Mouse (Mus musculus): ENCODE measurements around the gene Olfr73. TPM values are rescaled to one million over a fixed set of nuclear protein-coding genes. Genes with fewer than 3 reads are reported as not detected.
"Not testable (repeated sequence)": the region's sequence is repeated elsewhere in the genome, so short reads cannot be mapped to it uniquely, and the experiment has no call there.

Gene Olfr73
- not detected in 2 replicates for polyA plus RNA-seq (2012; ENCODE audit: insufficient read depth, insufficient read length, missing spikeins)

- Histone ChIP-seq H3K4me3 (ENCODE audit: insufficient read depth, low read length) (no peak within 1 kb of the TSS), H3K27ac (ENCODE audit: insufficient read depth, low read depth, low read length) (no peak within 1 kb of the TSS), H3K4me1 (ENCODE audit: control insufficient read depth, insufficient read depth, low read length) (no peaks in the 10 kb centered on the region)
- TF ChIP-seq POLR2A (IDR thresholded peaks at IDR 0.05; ENCODE audit: borderline replicate concordance, low read depth, low read length) (no peak), CTCF (IDR thresholded peaks at IDR 0.05; ENCODE audit: low read depth, low read length) (no peak)
Measured at GRCm38 (mm10) chr2:88037599-88037998, at the start of gene Olfr73. Gene Olfr73 (minus strand): TSS chr2:88037699.

DNA sequence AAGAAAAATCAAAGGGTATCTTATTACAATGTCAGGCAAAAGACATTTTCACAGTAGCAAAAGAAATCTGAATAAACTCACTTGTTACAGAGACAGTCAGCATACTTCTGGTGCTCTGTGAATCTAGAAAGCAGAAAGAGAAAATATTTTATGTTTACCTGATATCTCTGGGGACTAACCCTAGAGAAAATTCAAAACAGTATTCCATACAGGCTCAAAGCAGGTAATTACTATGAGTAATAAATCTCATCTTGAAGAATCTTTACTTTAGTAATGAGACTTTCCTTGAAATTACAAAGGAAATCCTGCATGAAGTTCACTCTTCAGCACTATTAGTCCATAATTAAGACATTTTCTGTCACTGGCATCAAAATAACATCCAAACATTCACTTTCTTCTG, 34.2 kb upstream of the Olfr73 start, which contains the start of gene Olfr1163:
Olfr1163 (minus strand) TSS at position 101 of the 400 bp plus-strand sequence.
- H3K4me3 ChIP-seq (ENCODE audit: insufficient read depth, low read length), result no peak within 1 kb of the TSS
- no peaks in the 10 kb centered on the region for H3K4me1 ChIP-seq (ENCODE audit: control insufficient read depth, insufficient read depth, low read length)
- TF ChIP-seq POLR2A (IDR thresholded peaks at IDR 0.05; ENCODE audit: borderline replicate concordance, low read depth, low read length) (no peak), CTCF (IDR thresholded peaks at IDR 0.05; ENCODE audit: low read depth, low read length) (no peak)
- no peak within 1 kb of the TSS for H3K27ac ChIP-seq (ENCODE audit: insufficient read depth, low read depth, low read length)

DNA sequence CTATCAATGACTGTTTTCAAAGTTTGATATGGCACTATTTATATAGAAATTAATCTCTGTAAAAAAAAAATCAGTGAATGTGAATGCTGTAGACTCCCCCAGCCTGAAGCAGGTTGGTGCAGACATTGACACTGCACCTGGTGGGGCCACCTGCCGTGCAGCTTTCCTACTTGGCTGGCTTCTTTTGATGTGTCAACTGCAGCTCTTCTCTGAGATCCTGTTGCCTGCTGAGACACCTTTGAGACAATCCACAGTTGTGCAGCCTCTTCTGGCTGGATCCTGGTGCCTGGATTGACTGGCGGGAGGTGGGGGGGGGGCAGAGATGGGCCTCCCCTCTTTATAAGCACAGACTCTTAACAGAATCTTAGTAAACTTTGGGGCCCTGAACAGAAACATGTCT, 26.1 kb upstream of the Olfr73 start:
- Histone ChIP-seq H3K4me1 (ENCODE audit: control insufficient read depth, insufficient read depth, low read length) (no peaks in the 10 kb centered on the region), H3K27ac (ENCODE audit: insufficient read depth, low read depth, low read length) (no peak overlapping the region), H3K4me3 (ENCODE audit: insufficient read depth, low read length) (no peak overlapping the region)
- TF ChIP-seq POLR2A (IDR thresholded peaks at IDR 0.05; ENCODE audit: borderline replicate concordance, low read depth, low read length) (no peak), CTCF (IDR thresholded peaks at IDR 0.05; ENCODE audit: low read depth, low read length) (no peak)

DNA sequence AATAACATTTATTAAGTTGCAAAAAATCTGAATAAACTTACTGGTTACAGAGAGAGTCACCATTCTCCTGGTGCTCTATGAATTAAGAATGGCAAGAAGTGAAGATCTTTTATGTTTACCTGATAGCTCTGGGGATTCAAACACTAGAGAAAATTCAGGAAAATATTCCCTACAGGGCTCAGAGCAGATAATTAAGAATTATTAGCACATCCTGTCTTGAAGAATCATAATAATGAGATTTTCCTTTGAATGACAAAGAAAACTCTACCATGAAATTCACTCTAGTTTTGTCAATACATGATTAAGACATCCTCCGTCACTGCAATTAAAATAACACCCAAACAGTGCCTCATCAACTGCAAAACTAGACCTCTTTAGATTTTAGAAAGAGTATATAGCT, 13.5 kb upstream of the Olfr73 start, which contains the start of gene Olfr1162:
Olfr1162 (minus strand) TSS at position 101 of the 400 bp plus-strand sequence.
- Histone ChIP-seq H3K4me1 (ENCODE audit: control insufficient read depth, insufficient read depth, low read length) (no peaks in the 10 kb centered on the region), H3K27ac (ENCODE audit: insufficient read depth, low read depth, low read length) (no peak within 1 kb of the TSS), H3K4me3 (ENCODE audit: insufficient read depth, low read length) (no peak within 1 kb of the TSS)
- TF ChIP-seq CTCF (IDR thresholded peaks at IDR 0.05; ENCODE audit: low read depth, low read length) (no peak), POLR2A (IDR thresholded peaks at IDR 0.05; ENCODE audit: borderline replicate concordance, low read depth, low read length) (no peak)

- not testable (repeated sequence) for H3K27ac ChIP-seq (ENCODE audit: insufficient read depth, low read depth, low read length); H3K4me3 ChIP-seq (ENCODE audit: insufficient read depth, low read length); H3K4me1 ChIP-seq (ENCODE audit: control insufficient read depth, insufficient read depth, low read length)
Measured at GRCm38 (mm10) chr2:88022474-88022873, 15.0 kb downstream of the Olfr73 start, which contains the start of gene Olfr1161. Gene Olfr1161 (plus strand): TSS chr2:88022774.

DNA sequence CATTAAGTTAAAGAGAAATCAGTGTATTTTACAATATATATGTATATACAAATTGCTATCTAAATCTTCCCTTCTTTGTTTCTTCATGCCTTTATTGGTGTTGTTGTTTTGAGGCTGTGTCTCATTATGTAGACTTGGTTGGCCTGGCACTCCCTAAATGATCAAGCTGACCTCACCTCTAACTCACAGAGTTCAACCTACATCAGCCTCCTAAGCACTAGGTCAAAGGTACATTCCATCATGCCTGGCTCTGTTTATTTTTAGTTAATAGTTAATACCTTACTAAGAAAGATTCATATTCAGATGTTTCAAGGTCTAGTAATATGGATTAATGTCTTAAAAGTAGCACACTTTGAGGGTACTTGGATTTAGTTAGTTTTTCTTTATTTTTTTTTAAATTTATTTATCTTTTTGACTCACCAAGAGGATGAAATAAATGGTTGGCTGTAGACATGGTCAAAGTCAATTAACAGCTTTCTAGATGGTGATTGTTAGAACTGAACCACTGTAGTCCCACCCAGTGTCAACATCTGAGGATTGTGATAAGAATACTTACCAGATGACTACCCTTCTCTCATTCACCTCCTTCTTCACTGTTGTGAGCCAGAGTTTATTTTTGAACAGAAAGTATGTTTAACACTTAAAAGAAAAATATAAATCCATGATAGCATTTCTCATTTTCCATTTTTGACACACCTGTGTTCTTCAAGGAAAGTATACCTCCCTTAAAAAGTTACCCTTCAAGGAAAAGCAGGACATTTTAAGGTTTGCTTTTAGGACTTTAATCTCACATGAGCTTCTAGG, 29.8 kb downstream of the Olfr73 start, which contains the start of gene Olfr1160:
Olfr1160 (minus strand) TSS at position 754 of the 804 bp plus-strand sequence.
- no peak for TF ChIP-seq CTCF (IDR thresholded peaks at IDR 0.05; ENCODE audit: low read depth, low read length)
- no peak for TF ChIP-seq POLR2A (IDR thresholded peaks at IDR 0.05; ENCODE audit: borderline replicate concordance, low read depth, low read length)
- no peak within 1 kb of the TSS for H3K27ac ChIP-seq (ENCODE audit: insufficient read depth, low read depth, low read length)

DNA sequence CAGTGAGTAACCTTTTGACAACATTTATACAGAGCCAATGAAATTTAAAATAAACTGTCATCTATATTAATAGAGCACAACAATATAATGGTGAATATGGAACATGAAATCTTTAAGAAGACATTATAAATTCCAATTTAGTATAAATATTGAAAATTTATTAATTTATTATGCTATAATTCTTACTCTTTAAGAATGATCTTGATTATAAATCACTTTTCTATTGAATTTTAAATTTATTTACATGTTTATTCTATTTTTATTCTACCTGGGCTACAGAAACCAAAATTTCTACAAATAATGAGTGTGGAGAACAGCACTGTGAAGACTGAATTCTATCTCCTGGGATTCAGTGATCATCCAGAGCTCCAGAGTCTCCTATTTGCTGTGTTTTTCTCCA, 47.7 kb downstream of the Olfr73 start, which contains the start of gene Olfr1158:
Olfr1158 (plus strand) TSS at position 301 of the 400 bp plus-strand sequence.
- no peak for TF ChIP-seq POLR2A (IDR thresholded peaks at IDR 0.05; ENCODE audit: borderline replicate concordance, low read depth, low read length)
- no peak for TF ChIP-seq CTCF (IDR thresholded peaks at IDR 0.05; ENCODE audit: low read depth, low read length)
- Histone ChIP-seq H3K4me3 (ENCODE audit: insufficient read depth, low read length) (no peak within 1 kb of the TSS), H3K27ac (ENCODE audit: insufficient read depth, low read depth, low read length) (no peak within 1 kb of the TSS), H3K4me1 (ENCODE audit: control insufficient read depth, insufficient read depth, low read length) (no peaks in the 10 kb centered on the region)

More for the DNA sequence above, 29.8 kb downstream of the Olfr73 start, which contains the start of gene Olfr1160:
- Histone ChIP-seq H3K4me1 (ENCODE audit: control insufficient read depth, insufficient read depth, low read length) (no peaks in the 10 kb centered on the region), H3K4me3 (ENCODE audit: insufficient read depth, low read length) (no peak within 1 kb of the TSS)

Other genes with a start within 250 kb of the Olfr73 start
- gene Olfr1143, start 237.1 kb downstream of the Olfr73 start, polyA plus RNA-seq (2012; ENCODE audit: insufficient read depth, insufficient read length, missing spikeins), result not detected in 2 replicates
- not detected in 2 replicates for gene Olfr1145, start 227.9 kb downstream of the Olfr73 start, polyA plus RNA-seq (2012; ENCODE audit: insufficient read depth, insufficient read length, missing spikeins)
- not detected in 2 replicates for gene Olfr1148, start 207.2 kb downstream of the Olfr73 start, polyA plus RNA-seq (2012; ENCODE audit: insufficient read depth, insufficient read length, missing spikeins)
- not detected in 2 replicates for gene Olfr1150-ps1, start 193.7 kb downstream of the Olfr73 start, polyA plus RNA-seq (2012; ENCODE audit: insufficient read depth, insufficient read length, missing spikeins)
- not detected in 2 replicates for gene Olfr1151, start 181.8 kb downstream of the Olfr73 start, polyA plus RNA-seq (2012; ENCODE audit: insufficient read depth, insufficient read length, missing spikeins)
- gene Olfr1152, start 171.2 kb downstream of the Olfr73 start, polyA plus RNA-seq (2012; ENCODE audit: insufficient read depth, insufficient read length, missing spikeins), result 0.89 TPM in 1 of 2 replicates, not detected in the other
- not detected in 2 replicates for gene Olfr1153, start 142.7 kb downstream of the Olfr73 start, polyA plus RNA-seq (2012; ENCODE audit: insufficient read depth, insufficient read length, missing spikeins)
- gene Olfr1154, start 132.5 kb downstream of the Olfr73 start, polyA plus RNA-seq (2012; ENCODE audit: insufficient read depth, insufficient read length, missing spikeins), result not detected in 2 replicates
- gene Olfr1155, start 92.6 kb downstream of the Olfr73 start, polyA plus RNA-seq (2012; ENCODE audit: insufficient read depth, insufficient read length, missing spikeins), result not detected in 2 replicates
- gene Olfr1156, start 84.6 kb downstream of the Olfr73 start, polyA plus RNA-seq (2012; ENCODE audit: insufficient read depth, insufficient read length, missing spikeins), result not detected in 2 replicates
- gene Olfr1157, start 69.4 kb downstream of the Olfr73 start, polyA plus RNA-seq (2012; ENCODE audit: insufficient read depth, insufficient read length, missing spikeins), result not detected in 2 replicates
- not detected in 2 replicates for gene Olfr74, start 63.0 kb downstream of the Olfr73 start, polyA plus RNA-seq (2012; ENCODE audit: insufficient read depth, insufficient read length, missing spikeins)
- not detected in 2 replicates for gene Olfr1158, start 47.6 kb downstream of the Olfr73 start, polyA plus RNA-seq (2012; ENCODE audit: insufficient read depth, insufficient read length, missing spikeins)
- not detected in 2 replicates for gene Olfr1160, start 29.4 kb downstream of the Olfr73 start, polyA plus RNA-seq (2012; ENCODE audit: insufficient read depth, insufficient read length, missing spikeins)
- gene Olfr1161, start 14.9 kb downstream of the Olfr73 start, polyA plus RNA-seq (2012; ENCODE audit: insufficient read depth, insufficient read length, missing spikeins), result not detected in 2 replicates
- not detected in 2 replicates for gene Olfr1162, start 13.4 kb upstream of the Olfr73 start, polyA plus RNA-seq (2012; ENCODE audit: insufficient read depth, insufficient read length, missing spikeins)
- not detected in 2 replicates for gene Olfr1163, start 34.1 kb upstream of the Olfr73 start, polyA plus RNA-seq (2012; ENCODE audit: insufficient read depth, insufficient read length, missing spikeins)
- not detected in 2 replicates for gene Olfr1164, start 56.3 kb upstream of the Olfr73 start, polyA plus RNA-seq (2012; ENCODE audit: insufficient read depth, insufficient read length, missing spikeins)
- gene Olfr1166, start 90.6 kb upstream of the Olfr73 start, polyA plus RNA-seq (2012; ENCODE audit: insufficient read depth, insufficient read length, missing spikeins), result not detected in 2 replicates
- not detected in 2 replicates for gene Olfr1167, start 117.5 kb upstream of the Olfr73 start, polyA plus RNA-seq (2012; ENCODE audit: insufficient read depth, insufficient read length, missing spikeins)
- not detected in 2 replicates for gene Olfr1168, start 144.2 kb upstream of the Olfr73 start, polyA plus RNA-seq (2012; ENCODE audit: insufficient read depth, insufficient read length, missing spikeins)
- gene Olfr1170, start 190.6 kb upstream of the Olfr73 start, polyA plus RNA-seq (2012; ENCODE audit: insufficient read depth, insufficient read length, missing spikeins), result not detected in 2 replicates
- not detected in 2 replicates for gene Olfr1173, start 242.2 kb upstream of the Olfr73 start, polyA plus RNA-seq (2012; ENCODE audit: insufficient read depth, insufficient read length, missing spikeins)

Data from bone marrow macrophage, adult 2 months (primary cell).